Mouse (Mus musculus) intestine, embryonic 15.5 days (tissue): Measurements from ENCODE around the gene Ccdc38. TPM values are rescaled to one million over a fixed set of nuclear protein-coding genes. Genes with fewer than 3 reads are reported as not detected.

Experiments
- ATAC-seq: fragments of 200-750 bp; cut with Nextera tagmentation; 2 replicates; pipeline ENCODE4 v1.8.0; 2017; ENCODE audit warnings: moderate TSS enrichment, moderate library complexity
- H3K27ac ChIP-seq: fragments of 300-500 bp; sonication (generic); 2 replicates; pipeline ENCODE4 v1.5.1; 2015; ENCODE audit warnings: mild to moderate bottlenecking, inconsistent platforms
- H3K27me3 ChIP-seq: fragments of 300-500 bp; sonication (generic); replicated peaks from 2 replicates; pipeline ENCODE4 v1.6.1; 2015; ENCODE audit warnings: inconsistent platforms
- H3K36me3 ChIP-seq: fragments of 300-500 bp; sonication (generic); 2 replicates; pipeline ENCODE4 v1.6.1; 2015; ENCODE audit warnings: inconsistent platforms
- H3K4me1 ChIP-seq: fragments of 300-500 bp; sonication (generic); replicated peaks from 2 replicates; pipeline ENCODE4 v1.6.1; 2015; ENCODE audit warnings: inconsistent platforms
- H3K4me2 ChIP-seq: fragments of 300-500 bp; sonication (generic); replicated peaks from 2 replicates; pipeline ENCODE4 v1.6.1; 2015; ENCODE audit warnings: mild to moderate bottlenecking, inconsistent platforms
- H3K4me3 ChIP-seq: fragments of 300-500 bp; sonication (generic); replicated peaks from 2 replicates; pipeline ENCODE4 v1.5.1; 2015; ENCODE audit warnings: inconsistent platforms
- H3K9ac ChIP-seq: fragments of 300-500 bp; sonication (generic); 2 replicates; pipeline ENCODE4 v1.6.1; 2015; ENCODE audit warnings: inconsistent platforms
- H3K9me3 ChIP-seq: fragments of 300-500 bp; sonication (generic); 2 replicates; pipeline ENCODE4 v1.6.1; 2016; ENCODE audit warnings: inconsistent platforms
- WGBS: fragments of 180-500 bp; shearing (Covaris S2); methylation state at CpG from one replicate; pipeline ENCODE4 v1.1.7; 2015; 5-methylcytosine and 5-hydroxymethylcytosine counted together
- polyA plus RNA-seq: library from polyadenylated mRNA; unstranded; fragments of >200 nt; fragmentation: Nextera tagmentation; extraction: Ambion mirVana; gene quantifications from 2 replicates; pipeline ENCODE4 v1.2.1, GENCODE M21; 2015

Gene Ccdc38
- polyA plus RNA-seq, 1 experiment from 2014 or later: 0.29 TPM

GRCm38 (mm10) chr10:93620438-93621179 is 80.2 kb downstream of the Ccdc38 start:
- no peaks in the 10 kb centered on the region for H3K4me1 ChIP-seq
- no peak overlapping the region for H3K9ac ChIP-seq
- no peaks in the 10 kb centered on the region for H3K27me3 ChIP-seq
- H3K4me3 ChIP-seq: no peak overlapping the region
- 53% methylated on average over 7 of the region's 7 CpGs for WGBS
- no peak for ATAC-seq
- H3K36me3 ChIP-seq: no peaks in the 10 kb centered on the region
- H3K9me3 ChIP-seq: no peaks in the 10 kb centered on the region
- no peak overlapping the region for H3K4me2 ChIP-seq
- no peak overlapping the region for H3K27ac ChIP-seq

- no peaks in the 10 kb centered on the region for H3K36me3 ChIP-seq
- no peak overlapping the region for H3K9ac ChIP-seq
- peak overlapping the region; percentile 55; the same call in 1 of the 2 replicates for H3K27ac ChIP-seq
- peak; percentile 96 for ATAC-seq
- H3K4me1 ChIP-seq: no peaks in the 10 kb centered on the region
- no peaks in the 10 kb centered on the region for H3K27me3 ChIP-seq
- H3K4me2 ChIP-seq: peak overlapping the region; percentile 51
- peak overlapping the region; percentile 5; the same call in 1 of the 2 replicates for H3K4me3 ChIP-seq
- H3K9me3 ChIP-seq: no peaks in the 10 kb centered on the region
- 14% methylated on average over 9 of the region's 9 CpGs for WGBS
Measured at GRCm38 (mm10) chr10:93623725-93624124, 83.3 kb downstream of the Ccdc38 start.

GRCm38 (mm10) chr10:93624151-93624550 is 83.7 kb downstream of the Ccdc38 start:
- Histone ChIP-seq H3K4me3 (peak overlapping the region; percentile 5; the same call in 1 of the 2 replicates), H3K9me3 (no peaks in the 10 kb centered on the region), H3K27me3 (no peaks in the 10 kb centered on the region), H3K27ac (peak overlapping the region; percentile 55; the same call in 1 of the 2 replicates), H3K9ac (no peak overlapping the region), H3K4me2 (peak overlapping the region; percentile 51), H3K36me3 (no peaks in the 10 kb centered on the region), H3K4me1 (no peaks in the 10 kb centered on the region)
- peak; percentile 77 for ATAC-seq
- WGBS: 39% methylated on average over 10 of the region's 10 CpGs

GRCm38 (mm10) chr10:93630310-93630709 is 89.9 kb downstream of the Ccdc38 start:
- Histone ChIP-seq H3K9me3 (no peaks in the 10 kb centered on the region), H3K9ac (no peak overlapping the region), H3K4me2 (no peak overlapping the region), H3K27ac (no peak overlapping the region), H3K27me3 (peaks cover 1% of the 10 kb centered on the region; the same call in 1 of the 2 replicates), H3K4me1 (no peaks in the 10 kb centered on the region), H3K4me3 (no peak overlapping the region), H3K36me3 (no peaks in the 10 kb centered on the region)
- ATAC-seq: peak; percentile 83
- WGBS: 72% methylated on average over 5 of the region's 5 CpGs

- no peak overlapping the region for H3K4me2 ChIP-seq
- no peak overlapping the region for H3K27ac ChIP-seq
- H3K4me1 ChIP-seq: no peaks in the 10 kb centered on the region
- H3K4me3 ChIP-seq: no peak overlapping the region
- H3K36me3 ChIP-seq: no peaks in the 10 kb centered on the region
- no peak for ATAC-seq
- peaks cover 5% of the 10 kb centered on the region; the same call in 1 of the 2 replicates for H3K27me3 ChIP-seq
- no peaks in the 10 kb centered on the region for H3K9me3 ChIP-seq
- 77% methylated on average over 4 of the region's 4 CpGs for WGBS
- no peak overlapping the region for H3K9ac ChIP-seq
Measured at GRCm38 (mm10) chr10:93632086-93632485, 91.7 kb downstream of the Ccdc38 start.

GRCm38 (mm10) chr10:93633563-93633962 is 93.1 kb downstream of the Ccdc38 start:
- ATAC-seq: no peak
- H3K4me2 ChIP-seq: no peak overlapping the region
- H3K9ac ChIP-seq: no peak overlapping the region
- no peaks in the 10 kb centered on the region for H3K9me3 ChIP-seq
- H3K4me1 ChIP-seq: no peaks in the 10 kb centered on the region
- WGBS: 86% methylated on average over 5 of the region's 5 CpGs
- H3K36me3 ChIP-seq: no peaks in the 10 kb centered on the region
- peaks cover 9% of the 10 kb centered on the region; the same call in 1 of the 2 replicates for H3K27me3 ChIP-seq
- H3K4me3 ChIP-seq: no peak overlapping the region
- no peak overlapping the region for H3K27ac ChIP-seq

Other genes with a start within 250 kb of the Ccdc38 start
- gene Elk3, start 229.5 kb upstream of the Ccdc38 start, polyA plus RNA-seq: 21.9 and 22.3 TPM in 2 replicates
- 299 and 320 TPM in 2 replicates for gene Lta4h, start 87.2 kb upstream of the Ccdc38 start, polyA plus RNA-seq
- gene Hal, start 51.9 kb upstream of the Ccdc38 start, polyA plus RNA-seq: 0.52 and 0.84 TPM in 2 replicates
- gene Amdhd1, start 599 bp upstream of the Ccdc38 start, polyA plus RNA-seq: 0.85 and 1.2 TPM in 2 replicates
- gene Snrpf, start 49.1 kb downstream of the Ccdc38 start, polyA plus RNA-seq: 110 and 122 TPM in 2 replicates
- gene Ntn4, start 100.0 kb downstream of the Ccdc38 start, polyA plus RNA-seq: 0.29 and 0.47 TPM in 2 replicates